Mouse (Mus musculus): ENCODE results near the gene Zfp36. TPM values are rescaled to one million over a fixed set of nuclear protein-coding genes. Genes with fewer than 3 reads are reported as not detected.

Zfp36 gene
- total and polyA plus RNA-seq, 2 experiments from 2014 or later: 13.6 to 19.2 TPM

GRCm38 (mm10) chr7:28384162-28384561, 4.1 kb upstream of the Zfp36 start:
- DNase-seq (ENCODE audit: low spot score) (no peak), ATAC-seq (ENCODE audit: insufficient read depth, low read depth) (no peak)
- Histone ChIP-seq H3K9me3 (replicated peaks; ENCODE audit: control insufficient read depth, low read length) (no peaks in the 10 kb centered on the region), H3K27ac (ENCODE audit: low read depth) (peak overlapping the region; percentile 100; the same call in 1 of the 2 replicates), H3K9ac (replicated peaks; ENCODE audit: low read depth, low read length) (no peak overlapping the region), H3K4me3 (ENCODE audit: low read depth, low read length) (no peak overlapping the region), H3K36me3 (replicated peaks; ENCODE audit: control insufficient read depth, insufficient read depth, low read length) (peaks cover 27% of the 10 kb centered on the region), H3K4me2 (ENCODE audit: low read depth, low read length) (no peak overlapping the region), H3K27me3 (ENCODE audit: control insufficient read depth, insufficient read depth, low read length) (no peaks in the 10 kb centered on the region), H3K4me1 (ENCODE audit: control insufficient read depth, insufficient read depth) (peaks cover 39% of the 10 kb centered on the region)
- TF ChIP-seq CTCF (IDR thresholded peaks at IDR 0.05; ENCODE audit: low read depth) (no peak), EP300 (IDR thresholded peaks at IDR 0.05; ENCODE audit: low read depth) (no peak)
- 75% methylated on average over 6 of the region's 6 CpGs for WGBS

GRCm38 (mm10) chr7:28383606-28384005, 3.6 kb upstream of the Zfp36 start:
- Histone ChIP-seq H3K4me3 (ENCODE audit: low read depth, low read length) (no peak overlapping the region), H3K9me3 (replicated peaks; ENCODE audit: control insufficient read depth, low read length) (no peaks in the 10 kb centered on the region), H3K4me2 (ENCODE audit: low read depth, low read length) (no peak overlapping the region; the same call in 1 of the 2 replicates), H3K9ac (replicated peaks; ENCODE audit: low read depth, low read length) (no peak overlapping the region; the same call in 1 of the 2 replicates), H3K27me3 (ENCODE audit: control insufficient read depth, insufficient read depth, low read length) (no peaks in the 10 kb centered on the region), H3K27ac (ENCODE audit: low read depth) (peak overlapping the region; percentile 100), H3K4me1 (ENCODE audit: control insufficient read depth, insufficient read depth) (peaks cover 39% of the 10 kb centered on the region), H3K36me3 (replicated peaks; ENCODE audit: control insufficient read depth, insufficient read depth, low read length) (peaks cover 21% of the 10 kb centered on the region)
- DNase-seq (ENCODE audit: low spot score): no peak
- no peak for ATAC-seq (ENCODE audit: insufficient read depth, low read depth)
- no peak for TF ChIP-seq EP300 (IDR thresholded peaks at IDR 0.05; ENCODE audit: low read depth)
- no peak for TF ChIP-seq CTCF (IDR thresholded peaks at IDR 0.05; ENCODE audit: low read depth)
- WGBS: 63% methylated on average over 4 of the region's 4 CpGs

GRCm38 (mm10) chr7:28382981-28383396, 2.9 kb upstream of the Zfp36 start:
- ATAC-seq (ENCODE audit: insufficient read depth, low read depth) (peak; percentile 3; the same call in 1 of the 2 replicates), DNase-seq (ENCODE audit: low spot score) (peak; percentile 75)
- Histone ChIP-seq H3K9me3 (replicated peaks; ENCODE audit: control insufficient read depth, low read length) (no peaks in the 10 kb centered on the region), H3K4me1 (ENCODE audit: control insufficient read depth, insufficient read depth) (peaks cover 39% of the 10 kb centered on the region), H3K27ac (ENCODE audit: low read depth) (peak overlapping the region; percentile 100), H3K27me3 (ENCODE audit: control insufficient read depth, insufficient read depth, low read length) (no peaks in the 10 kb centered on the region), H3K4me2 (ENCODE audit: low read depth, low read length) (peak overlapping the region; percentile 81), H3K36me3 (replicated peaks; ENCODE audit: control insufficient read depth, insufficient read depth, low read length) (peaks cover 19% of the 10 kb centered on the region), H3K4me3 (ENCODE audit: low read depth, low read length) (0 out of 2 replicates have a peak overlapping the region, but pooled peaks have one; percentile 3), H3K9ac (replicated peaks; ENCODE audit: low read depth, low read length) (peak overlapping the region; percentile 76; the same call in 1 of the 2 replicates)
- 11% methylated on average over 11 of the region's 11 CpGs for WGBS
- TF ChIP-seq EP300 (IDR thresholded peaks at IDR 0.05; ENCODE audit: low read depth) (no peak), CTCF (IDR thresholded peaks at IDR 0.05; ENCODE audit: low read depth) (no peak)

GRCm38 (mm10) chr7:28382347-28382951, 2.4 kb upstream of the Zfp36 start:
- 27% methylated on average over 10 of the region's 12 CpGs for WGBS
- H3K9me3 ChIP-seq (replicated peaks; ENCODE audit: control insufficient read depth, low read length): no peaks in the 10 kb centered on the region
- 0 out of 2 replicates have a peak overlapping the region, but pooled peaks have one; percentile 76 for H3K9ac ChIP-seq (replicated peaks; ENCODE audit: low read depth, low read length)
- H3K4me2 ChIP-seq (ENCODE audit: low read depth, low read length): peak overlapping the region; percentile 81
- TF ChIP-seq EP300 (IDR thresholded peaks at IDR 0.05; ENCODE audit: low read depth) (no peak), CTCF (IDR thresholded peaks at IDR 0.05; ENCODE audit: low read depth) (no peak)
- DNase-seq (ENCODE audit: low spot score) (peak; percentile 54), ATAC-seq (ENCODE audit: insufficient read depth, low read depth) (0 out of 2 replicates have a peak, but pooled peaks have one; percentile 7)
- H3K27ac ChIP-seq (ENCODE audit: low read depth): peak overlapping the region; percentile 100
- H3K4me3 ChIP-seq (ENCODE audit: low read depth, low read length): peak overlapping the region; percentile 48
- H3K4me1 ChIP-seq (ENCODE audit: control insufficient read depth, insufficient read depth): peaks cover 42% of the 10 kb centered on the region
- peaks cover 22% of the 10 kb centered on the region for H3K36me3 ChIP-seq (replicated peaks; ENCODE audit: control insufficient read depth, insufficient read depth, low read length)
- no peaks in the 10 kb centered on the region for H3K27me3 ChIP-seq (ENCODE audit: control insufficient read depth, insufficient read depth, low read length)

- under 1% methylated on average over 20 of the region's 20 CpGs for WGBS
- H3K4me2 ChIP-seq (ENCODE audit: low read depth, low read length): peak overlapping the region; percentile 81
- H3K9me3 ChIP-seq (replicated peaks; ENCODE audit: control insufficient read depth, low read length): no peaks in the 10 kb centered on the region
- peak overlapping the region; percentile 76 for H3K9ac ChIP-seq (replicated peaks; ENCODE audit: low read depth, low read length)
- ATAC-seq (ENCODE audit: insufficient read depth, low read depth) (peak; percentile 76), DNase-seq (ENCODE audit: low spot score) (peak; percentile 92)
- H3K27ac ChIP-seq (ENCODE audit: low read depth): peak overlapping the region; percentile 100
- H3K4me1 ChIP-seq (ENCODE audit: control insufficient read depth, insufficient read depth): peaks cover 48% of the 10 kb centered on the region
- TF ChIP-seq CTCF (IDR thresholded peaks at IDR 0.05; ENCODE audit: low read depth): no peak
- TF ChIP-seq EP300 (IDR thresholded peaks at IDR 0.05; ENCODE audit: low read depth): peak; percentile 96
- H3K27me3 ChIP-seq (ENCODE audit: control insufficient read depth, insufficient read depth, low read length): no peaks in the 10 kb centered on the region
- H3K36me3 ChIP-seq (replicated peaks; ENCODE audit: control insufficient read depth, insufficient read depth, low read length): peaks cover 27% of the 10 kb centered on the region
- peak overlapping the region; percentile 48 for H3K4me3 ChIP-seq (ENCODE audit: low read depth, low read length)
Observed at GRCm38 (mm10) chr7:28381938-28382337, 1.9 kb upstream of the Zfp36 start.

Measured in heart, postnatal 0 days (tissue).